Mouse (Mus musculus): ENCODE measurements around the gene Adam17. TPM values are rescaled to one million over a fixed set of nuclear protein-coding genes. Genes with fewer than 3 reads are reported as not detected.

Adam17 gene
- 23.6 TPM for polyA plus RNA-seq (2014; fragmentation: Illumina TruSeq; extraction: RNeasy Lipid Tissue Mini Kit (QIAGEN cat#74804); ENCODE audit: insufficient read depth, low read depth, low replicate concordance)

DNA sequence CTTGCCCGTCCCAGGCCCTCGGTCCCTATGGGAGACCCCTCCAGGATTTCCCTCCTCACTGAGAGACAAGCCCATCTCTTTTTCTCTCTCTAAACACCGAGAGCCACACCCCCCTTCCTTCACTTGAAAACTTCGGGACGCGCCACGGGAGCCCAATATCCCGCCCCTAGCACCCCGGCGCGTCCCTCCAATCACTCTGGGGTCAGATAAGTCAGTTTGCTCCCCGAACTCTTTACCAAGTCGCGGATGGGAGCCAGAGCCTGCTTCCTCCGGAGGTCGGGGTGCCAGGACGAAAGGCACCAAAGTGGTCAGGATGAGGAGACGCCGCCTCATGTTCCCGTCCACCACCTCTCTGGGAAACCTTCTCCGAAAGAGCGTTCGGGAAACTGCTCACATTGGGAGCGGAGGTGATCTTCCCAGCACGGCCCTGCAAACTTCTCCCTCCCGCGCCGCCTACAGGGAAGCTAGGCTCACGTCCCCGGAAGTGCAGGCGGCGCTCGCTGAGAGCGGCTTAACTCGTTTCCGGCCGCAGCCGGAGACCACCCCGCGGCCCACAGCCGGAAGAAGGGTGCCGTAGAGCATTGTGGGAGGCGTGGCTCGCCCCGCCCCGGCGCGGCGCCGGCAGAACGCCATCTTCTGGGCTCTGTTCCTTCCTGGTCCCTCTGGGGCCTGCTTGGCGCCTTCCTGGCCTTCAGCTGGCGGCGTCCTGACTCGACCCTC is at the start of gene Adam17:
Gene Adam17 (minus strand): TSS at position 533 of the 720 bp plus-strand sequence.

GRCm38 (mm10) chr12:21417100-21418070 is 44.0 kb upstream of the Adam17 start, which contains the start of gene Ywhaq:
Gene Ywhaq, minus strand, starts transcription at chr12:21417637.

DNA sequence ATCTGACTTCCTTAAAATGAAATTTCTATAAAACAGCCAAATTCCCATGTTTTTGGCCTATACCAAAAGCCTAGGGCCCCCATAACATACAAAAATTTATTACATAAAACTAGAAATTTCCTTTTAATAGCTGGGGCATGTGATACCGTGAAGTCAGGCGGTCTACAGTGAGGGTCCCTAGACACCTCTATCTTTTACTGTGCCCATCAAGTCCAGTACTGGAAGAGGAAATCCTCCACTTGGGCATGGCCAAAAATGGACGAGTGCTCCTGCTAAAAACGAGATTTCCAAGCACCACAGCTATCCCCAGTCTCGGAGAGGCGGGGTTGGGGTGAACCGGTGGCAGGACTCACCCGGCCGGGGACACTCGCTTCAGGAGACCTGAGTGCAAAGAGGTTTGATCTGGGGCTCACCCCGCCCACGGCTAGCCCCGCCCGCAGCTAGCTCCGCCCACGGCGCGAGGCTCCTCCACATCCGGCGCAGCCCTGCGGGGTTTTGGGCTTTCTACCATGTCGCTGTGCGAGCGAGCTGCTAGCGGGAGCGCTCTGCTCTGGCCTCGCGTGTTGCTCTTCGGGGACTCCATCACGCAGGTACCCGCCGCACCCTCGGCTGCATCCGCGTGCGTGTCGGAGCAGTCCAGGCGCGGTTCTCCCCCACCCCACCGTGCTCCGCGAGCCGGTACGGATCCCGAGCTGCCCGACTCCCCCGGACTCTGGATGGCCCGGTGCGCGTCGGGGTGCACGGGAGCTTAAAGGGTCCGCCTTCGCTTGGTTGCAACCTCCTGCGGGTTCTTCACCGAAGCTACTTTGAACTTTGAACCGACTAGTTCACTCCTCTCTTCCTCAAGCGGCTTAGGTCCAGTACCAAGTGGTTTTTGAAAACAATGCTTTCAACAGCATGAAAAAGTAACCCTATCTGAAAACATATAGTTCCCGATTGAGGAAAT is 57.2 kb downstream of the Adam17 start, which contains the start of gene Iah1:
Gene Iah1 (plus strand): TSS at position 467 of the 946 bp plus-strand sequence.

GRCm38 (mm10) chr12:21286243-21286622 is 87.2 kb downstream of the Adam17 start, which contains the start of gene Itgb1bp1:
Gene Itgb1bp1, minus strand, starts transcription at chr12:21286284.

DNA sequence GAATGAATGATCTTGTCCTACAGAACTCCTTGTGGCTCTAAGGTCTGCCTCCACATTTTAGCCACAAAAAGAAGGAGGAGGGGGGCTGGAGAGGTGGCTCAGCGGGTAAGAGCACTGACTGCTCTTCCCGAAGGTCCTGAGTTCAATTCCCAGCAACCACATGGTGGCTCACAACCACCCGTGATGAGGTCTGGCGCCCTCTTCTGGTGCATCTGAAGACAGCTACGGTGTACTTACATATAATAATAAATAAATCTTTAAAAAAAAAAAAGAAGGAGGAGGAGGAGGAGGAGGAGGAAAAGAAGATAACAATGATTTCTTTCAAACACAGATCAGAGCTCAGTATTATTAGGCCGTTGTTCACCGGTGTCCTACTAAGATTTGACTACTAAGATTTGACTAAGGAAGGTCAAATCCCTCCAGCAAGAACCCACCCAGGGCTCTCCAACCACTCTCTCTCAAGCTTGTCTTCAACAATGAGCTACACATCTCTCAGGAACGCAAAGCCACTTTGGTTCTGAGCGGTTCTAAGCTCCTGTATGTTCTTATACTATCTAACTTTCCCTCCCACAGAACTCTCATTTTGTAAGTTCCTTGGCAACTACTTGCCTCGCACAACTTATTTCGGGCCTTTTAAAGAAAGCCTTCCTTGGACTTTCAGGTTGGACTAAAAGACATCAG is 88.5 kb downstream of the Adam17 start, which contains the start of gene Cpsf3:
Gene Cpsf3 (plus strand): TSS at position 631 of the 681 bp plus-strand sequence.

Other genes starting within 250 kb of the Adam17 start
- gene Cpsf3, start 88.2 kb downstream of the Adam17 start, polyA plus RNA-seq (2014; fragmentation: Illumina TruSeq; extraction: RNeasy Lipid Tissue Mini Kit (QIAGEN cat#74804); ENCODE audit: insufficient read depth, low read depth, low replicate concordance): 27.4 TPM
- gene Itgb1bp1, start 87.3 kb downstream of the Adam17 start, polyA plus RNA-seq (2014; fragmentation: Illumina TruSeq; extraction: RNeasy Lipid Tissue Mini Kit (QIAGEN cat#74804); ENCODE audit: insufficient read depth, low read depth, low replicate concordance): 45.2 TPM
- 95.1 TPM for gene Iah1, start 57.2 kb downstream of the Adam17 start, polyA plus RNA-seq (2014; fragmentation: Illumina TruSeq; extraction: RNeasy Lipid Tissue Mini Kit (QIAGEN cat#74804); ENCODE audit: insufficient read depth, low read depth, low replicate concordance)
- gene Ywhaq, start 44.0 kb upstream of the Adam17 start, polyA plus RNA-seq (2014; fragmentation: Illumina TruSeq; extraction: RNeasy Lipid Tissue Mini Kit (QIAGEN cat#74804); ENCODE audit: insufficient read depth, low read depth, low replicate concordance): 202 TPM